Mouse (Mus musculus): Measurements from ENCODE around the gene Crlf3.

DNA sequence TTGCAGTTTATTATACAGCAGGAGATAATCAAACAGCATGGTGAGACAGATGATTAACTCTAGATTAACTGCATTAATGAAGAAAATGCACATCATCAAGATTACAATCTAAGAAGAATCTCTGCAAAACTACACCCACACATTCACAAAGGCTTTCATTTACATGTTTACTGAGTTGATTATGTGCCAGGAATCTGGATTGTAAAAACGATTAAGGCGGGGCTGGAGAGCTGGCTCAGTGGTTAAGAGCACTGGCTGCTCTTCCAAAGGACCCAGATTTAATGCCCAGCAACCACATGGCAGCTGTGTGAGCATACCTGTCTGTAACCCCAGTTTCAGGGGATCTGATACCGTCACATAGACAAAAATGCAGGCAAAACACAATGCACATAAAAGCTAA lies 11.0 kb downstream of the Crlf3 start:
- TF ChIP-seq CTCF (IDR thresholded peaks at IDR 0.05; ENCODE audit: insufficient read depth, low read depth, low read length), result no peak
- no peak for TF ChIP-seq POLR2A (IDR thresholded peaks at IDR 0.05; ENCODE audit: insufficient read depth, low read depth, low read length)
